Mouse (Mus musculus): ENCODE measurements at regions not wholly inside any gene's neighbourhood (a gene's known extent, or its start where the extent isn't known, plus 50 kb on each side); places are given as distances from the start of the nearest gene placed in this dataset.
"Not testable (repeated sequence)": the region's sequence is repeated elsewhere in the genome, so short reads cannot be mapped to it uniquely, and the experiment has no call there.

- DNase-seq = peak; percentile 26
Measured at GRCm38 (mm10) chr3:21633600-21634221, 442.7 kb upstream of the Tbl1xr1 start.

GRCm38 (mm10) chr3:21634675-21635204 lies 441.7 kb upstream of the Tbl1xr1 start:
- no peak for DNase-seq

- DNase-seq = no peak
Measured at GRCm38 (mm10) chr3:21638886-21639285, 437.6 kb upstream of the Tbl1xr1 start.

GRCm38 (mm10) chr3:21639576-21639975 lies 436.9 kb upstream of the Tbl1xr1 start:
- no peak for DNase-seq

- peak; percentile 50 for DNase-seq
Measured at GRCm38 (mm10) chr3:21644086-21644485, 432.4 kb upstream of the Tbl1xr1 start.

GRCm38 (mm10) chr3:21645268-21645667 lies 431.2 kb upstream of the Tbl1xr1 start:
- no peak for DNase-seq

GRCm38 (mm10) chr3:21649885-21650469 lies 426.5 kb upstream of the Tbl1xr1 start:
- DNase-seq = no peak

GRCm38 (mm10) chr3:21655301-21655700 lies 421.2 kb upstream of the Tbl1xr1 start:
- no peak for DNase-seq

GRCm38 (mm10) chr3:21667349-21668143 lies 408.9 kb upstream of the Tbl1xr1 start:
- DNase-seq = peak; percentile 10

- no peak for DNase-seq
Measured at GRCm38 (mm10) chr3:21671885-21672284, 404.6 kb upstream of the Tbl1xr1 start.

GRCm38 (mm10) chr3:21672492-21672891 lies 404.0 kb upstream of the Tbl1xr1 start:
- no peak for DNase-seq

- DNase-seq = no peak
Measured at GRCm38 (mm10) chr3:21673466-21673865, 403.0 kb upstream of the Tbl1xr1 start.

GRCm38 (mm10) chr3:21678265-21678664 lies 398.2 kb upstream of the Tbl1xr1 start:
- DNase-seq = no peak

- DNase-seq = no peak
Measured at GRCm38 (mm10) chr3:21678734-21679133, 397.7 kb upstream of the Tbl1xr1 start.

- not testable (repeated sequence) for DNase-seq
Measured at GRCm38 (mm10) chr3:21697980-21698672, 378.3 kb upstream of the Tbl1xr1 start.

- no peak for DNase-seq
Measured at GRCm38 (mm10) chr3:21699526-21699925, 376.9 kb upstream of the Tbl1xr1 start.

GRCm38 (mm10) chr3:21700326-21700725 lies 376.1 kb upstream of the Tbl1xr1 start:
- no peak for DNase-seq

GRCm38 (mm10) chr3:21726747-21727505 lies 349.5 kb upstream of the Tbl1xr1 start:
- no peak for DNase-seq

- no peak for DNase-seq
Measured at GRCm38 (mm10) chr3:21728019-21728418, 348.4 kb upstream of the Tbl1xr1 start.

GRCm38 (mm10) chr3:21729328-21729727 lies 347.1 kb upstream of the Tbl1xr1 start:
- DNase-seq = no peak

- DNase-seq = not testable (repeated sequence)
Measured at GRCm38 (mm10) chr3:21735688-21736087, 340.8 kb upstream of the Tbl1xr1 start.

- DNase-seq = no peak
Measured at GRCm38 (mm10) chr3:21739720-21740119, 336.7 kb upstream of the Tbl1xr1 start.
